Mouse (Mus musculus) skeletal muscle tissue, adult 2 months (tissue): Measurements from ENCODE around the gene Trappc3l.
"Not testable (repeated sequence)": the region's sequence is repeated elsewhere in the genome, so short reads cannot be mapped to it uniquely, and the experiment has no call there.

ENCODE experiments used
- DNase-seq: peaks from one replicate; pipeline ENCODE4 v3.0.0-alpha.2; 2012; ENCODE audit warnings: low read depth, low spot score

Trappc3l gene

DNA sequence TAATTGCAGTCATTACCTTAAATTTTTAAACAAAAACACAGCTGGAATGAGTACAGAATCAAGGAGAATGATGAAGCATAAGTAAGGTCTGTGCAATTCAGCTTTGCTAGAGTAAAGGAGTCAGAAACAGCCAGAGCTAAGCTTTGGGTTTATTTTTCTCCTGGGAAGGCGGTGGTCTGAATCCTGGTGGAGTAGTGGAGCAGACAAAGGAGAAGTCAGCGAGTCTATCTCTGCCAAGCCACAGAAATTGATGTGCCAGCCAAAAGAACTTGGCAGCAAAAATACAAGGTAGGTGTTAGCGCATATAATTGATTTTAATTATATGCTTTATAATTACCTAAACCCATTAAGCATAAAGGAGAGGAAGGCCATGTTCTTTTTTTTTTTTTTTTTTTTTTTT, at the start of gene Trappc3l:
Gene Trappc3l, plus strand, starts transcription at position 197 of the 400 bp plus-strand sequence.
- no peak for DNase-seq

DNA sequence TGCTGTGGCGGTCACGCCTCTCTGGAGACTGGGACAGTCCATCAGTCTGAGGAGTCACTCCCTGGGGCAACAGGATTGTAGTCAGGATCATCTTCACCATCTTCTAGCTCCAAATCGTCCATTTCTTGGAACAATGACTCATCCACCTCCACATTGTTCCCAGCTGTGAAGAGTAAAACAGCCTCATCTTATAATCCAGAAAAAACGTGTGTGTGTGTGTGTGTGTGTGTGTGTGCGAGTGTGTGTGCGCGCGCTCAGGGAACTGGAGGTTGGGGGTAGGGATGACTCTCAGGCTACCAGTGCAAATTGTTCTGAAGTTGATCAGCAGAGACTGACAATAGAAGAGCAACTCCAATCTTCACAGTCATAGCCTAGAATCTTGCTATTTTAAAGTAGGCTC, 40.7 kb upstream of the Trappc3l start:
- not testable (repeated sequence) for DNase-seq

DNA sequence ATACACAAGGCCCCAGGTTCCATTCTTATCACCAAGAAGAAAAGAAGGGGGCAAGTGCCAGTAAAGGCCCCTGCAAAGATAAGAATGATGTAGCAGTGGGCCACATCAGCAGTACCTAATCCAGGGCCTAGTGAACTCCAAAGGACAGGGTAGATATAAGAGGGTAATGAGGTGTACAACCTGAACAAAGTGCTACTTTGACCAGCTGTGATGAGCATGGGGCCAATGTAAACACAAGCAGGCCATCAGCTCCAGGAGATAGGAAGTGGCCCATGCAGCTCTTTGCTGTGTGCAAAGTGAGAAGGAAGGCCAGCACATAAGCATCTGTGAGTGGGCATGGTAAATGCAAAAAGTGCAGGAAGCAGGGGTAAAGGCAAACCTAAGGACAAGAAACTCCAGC, 39.0 kb upstream of the Trappc3l start:
- no peak for DNase-seq

DNA sequence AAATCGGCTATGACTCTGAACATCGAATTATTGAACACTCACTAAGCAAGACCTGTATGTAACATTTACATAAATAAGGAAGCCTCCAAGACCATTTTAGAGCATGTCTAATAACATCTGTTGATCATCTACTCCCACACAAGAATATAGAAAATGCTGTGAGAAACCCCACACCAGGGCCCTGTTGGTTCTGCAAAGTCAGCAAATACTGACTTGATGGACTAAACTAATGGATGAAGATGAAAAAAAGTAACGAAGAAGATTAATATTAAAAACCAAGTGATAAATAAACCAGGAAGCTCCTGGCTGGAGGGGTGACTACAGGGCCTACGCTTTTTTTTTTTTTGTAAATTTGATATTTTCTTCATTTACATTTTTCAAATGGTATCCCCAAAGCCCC, 24.8 kb upstream of the Trappc3l start:
- DNase-seq = no peak

DNA sequence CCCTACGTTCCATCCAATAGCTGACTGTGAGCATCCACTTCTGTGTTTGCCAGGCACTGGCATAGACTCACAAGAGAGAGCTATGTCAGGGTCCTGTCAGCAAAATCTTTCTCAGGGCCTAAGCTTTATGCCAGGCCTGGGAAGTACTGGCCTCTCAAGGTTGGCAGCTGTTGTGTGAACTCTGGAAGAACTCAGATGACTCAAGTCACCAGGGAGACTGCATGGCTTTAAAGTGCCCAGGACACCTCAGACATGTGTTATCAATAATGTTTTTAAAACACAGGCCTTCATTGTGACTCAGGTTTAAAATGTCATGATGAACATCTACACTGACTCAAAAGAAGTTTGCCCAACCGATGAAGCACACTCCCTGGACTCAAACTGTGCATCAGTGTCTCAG, 24.2 kb upstream of the Trappc3l start:
- DNase-seq = no peak

DNA sequence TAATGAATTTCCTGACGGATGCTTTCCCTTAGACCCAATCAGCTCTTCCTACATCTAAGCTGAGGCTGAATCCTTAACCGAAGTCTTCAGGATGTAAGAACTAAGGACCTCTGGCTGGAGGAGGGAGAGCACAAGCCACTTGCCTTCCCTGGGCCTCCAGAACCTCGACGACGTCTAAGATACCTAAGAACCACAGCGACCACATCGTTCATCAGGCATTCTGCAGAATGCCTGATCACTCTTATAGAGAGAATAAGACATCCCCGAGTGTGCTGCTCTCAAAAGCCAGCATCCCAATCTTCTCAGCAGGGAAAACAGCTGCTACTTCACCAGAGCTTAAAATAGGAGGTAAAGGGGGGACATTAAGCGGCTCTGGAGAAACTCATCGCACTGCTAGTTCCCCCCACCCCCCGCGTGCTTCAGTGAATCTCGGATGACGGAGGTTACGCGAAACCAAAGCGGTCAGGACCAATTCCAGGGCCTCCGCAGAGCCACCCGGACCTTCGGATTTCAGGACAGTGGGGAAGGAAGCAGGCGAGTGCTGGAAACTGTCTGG, 18.6 kb upstream of the Trappc3l start:
- DNase-seq = no peak

DNA sequence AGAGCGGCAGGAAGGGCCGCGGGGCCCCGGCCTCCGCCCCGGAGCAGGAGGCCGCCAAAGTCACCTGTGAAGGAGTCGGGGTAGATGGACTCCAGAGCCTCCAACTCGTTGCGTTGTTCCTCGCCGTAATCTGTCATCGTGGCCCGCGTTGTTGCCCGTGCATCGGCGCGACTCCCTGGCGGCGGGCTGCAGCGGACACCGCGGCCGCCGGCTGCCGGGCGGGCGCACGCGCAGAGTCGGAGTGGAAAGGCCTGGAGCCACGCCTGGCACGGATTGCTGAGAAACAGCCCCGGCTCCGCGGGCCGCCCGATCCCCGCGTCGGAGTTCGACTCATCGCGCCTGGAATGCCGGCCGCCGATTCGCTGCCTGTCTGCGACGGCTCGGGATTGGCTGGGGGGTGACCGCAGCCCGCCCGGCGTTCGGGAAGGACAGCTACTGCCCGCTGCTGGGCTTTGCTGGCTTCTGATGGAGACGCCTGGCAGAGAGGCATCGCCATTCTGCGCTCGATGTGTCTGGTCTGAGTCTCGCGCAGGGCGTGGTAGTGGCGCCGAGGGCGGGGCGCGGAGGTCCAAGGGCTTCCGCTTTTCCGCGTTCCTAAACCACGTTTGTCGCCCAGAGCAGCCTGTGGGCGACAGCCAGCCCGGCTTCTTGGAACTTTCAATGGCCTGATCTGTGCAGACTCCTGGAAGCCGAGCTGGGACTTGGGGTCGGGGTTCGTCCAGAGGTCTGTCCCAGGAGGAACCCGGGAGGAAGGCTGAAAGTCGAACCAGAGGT, 17.9 kb upstream of the Trappc3l start, which contains the start of gene Rwdd1:
Gene Rwdd1, minus strand, starts transcription at position 323 of the 774 bp plus-strand sequence.
- DNase-seq = peak; percentile 97

DNA sequence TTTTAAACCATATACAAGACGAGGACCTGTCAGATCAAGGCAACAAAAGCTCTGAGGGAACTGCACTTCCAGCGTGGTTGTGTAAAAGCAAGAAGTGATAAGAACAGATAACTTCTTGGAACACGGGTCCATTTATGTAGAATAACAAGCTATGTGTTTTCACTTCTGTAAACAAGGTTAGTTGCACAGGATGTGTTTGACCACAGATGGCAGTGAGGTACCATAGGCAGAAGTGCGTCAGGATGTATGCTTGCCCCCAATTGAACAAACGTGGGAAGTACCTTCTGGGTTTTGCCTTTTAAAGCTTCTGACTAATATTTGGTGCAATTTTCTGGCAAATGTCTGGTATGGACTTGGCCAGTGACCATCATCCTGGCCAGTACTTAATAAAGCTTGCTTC, 7.1 kb upstream of the Trappc3l start:
- DNase-seq = no peak

DNA sequence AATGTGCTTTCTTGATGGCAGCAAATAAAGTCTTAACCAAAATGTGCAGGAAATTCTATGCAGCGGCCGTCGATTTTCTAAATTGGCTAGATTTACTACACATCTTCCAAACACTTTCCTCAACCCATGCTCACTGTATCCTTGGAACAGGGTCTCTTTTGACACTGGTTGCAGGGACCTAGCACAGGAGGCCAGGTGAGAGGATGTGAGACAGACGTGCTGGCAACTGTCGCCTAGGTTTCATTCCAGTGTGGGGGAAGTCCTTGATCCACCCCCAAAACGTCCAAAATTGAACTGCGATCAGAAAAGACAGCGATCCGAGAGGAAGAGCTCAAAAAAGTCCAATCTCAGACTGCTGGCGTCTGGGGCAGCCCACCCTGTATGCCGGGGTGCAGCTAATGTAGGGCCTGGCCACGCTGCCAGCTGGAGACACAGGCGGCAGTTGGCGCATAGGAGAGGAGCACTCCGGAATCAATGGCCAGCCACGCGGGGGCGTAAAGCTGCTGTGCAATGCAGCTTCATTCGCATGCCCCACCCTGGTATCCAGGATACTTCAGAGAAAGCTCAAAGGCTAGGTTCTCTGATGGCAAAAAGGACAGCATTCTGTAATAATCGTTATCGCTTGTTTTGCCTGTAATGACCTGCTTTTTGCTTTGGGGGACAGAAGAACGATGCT, 3.6 kb upstream of the Trappc3l start:
- peak; percentile 30 for DNase-seq

DNA sequence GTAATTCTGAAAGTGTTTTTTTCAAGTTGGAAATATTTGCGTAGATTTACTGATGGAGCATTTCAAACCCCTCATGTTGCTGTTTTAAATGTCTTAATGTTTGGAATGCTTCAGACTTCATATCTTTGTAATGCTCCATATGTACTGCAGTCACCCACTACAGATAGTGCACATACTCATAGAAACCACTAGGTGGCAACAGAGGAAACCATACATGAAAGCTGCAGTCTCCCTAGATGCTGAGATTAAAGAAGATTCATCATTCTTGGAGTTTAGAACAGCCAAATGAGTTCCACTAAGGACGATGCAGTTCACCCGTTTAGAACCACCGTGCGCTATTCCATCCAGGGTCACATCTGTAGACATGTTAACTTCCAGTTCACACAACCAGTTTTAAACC, 810 bp upstream of the Trappc3l start:
- peak; percentile 37 for DNase-seq

DNA sequence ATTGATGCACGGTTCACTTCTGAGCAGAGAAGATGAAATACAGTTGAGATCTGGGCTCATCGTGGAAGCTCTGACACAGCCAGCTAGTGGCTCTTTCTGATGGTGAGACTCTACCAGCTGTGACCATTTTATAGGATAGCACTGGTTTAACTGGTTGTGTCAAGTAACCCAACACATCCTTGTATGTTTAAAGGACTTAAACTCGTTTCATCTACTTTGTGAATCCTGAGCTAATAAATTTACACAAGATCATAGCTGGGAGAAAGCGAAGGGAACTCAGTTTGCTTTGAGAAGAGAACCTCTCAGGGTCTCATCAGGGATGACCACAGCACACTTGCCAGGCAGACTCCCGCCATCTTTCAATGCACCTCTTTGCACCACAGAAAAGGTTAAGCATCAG, 6.8 kb downstream of the Trappc3l start, which contains the start of gene Calhm4:
Gene Calhm4, minus strand, starts transcription at position 101 of the 400 bp plus-strand sequence.
- DNase-seq = no peak

DNA sequence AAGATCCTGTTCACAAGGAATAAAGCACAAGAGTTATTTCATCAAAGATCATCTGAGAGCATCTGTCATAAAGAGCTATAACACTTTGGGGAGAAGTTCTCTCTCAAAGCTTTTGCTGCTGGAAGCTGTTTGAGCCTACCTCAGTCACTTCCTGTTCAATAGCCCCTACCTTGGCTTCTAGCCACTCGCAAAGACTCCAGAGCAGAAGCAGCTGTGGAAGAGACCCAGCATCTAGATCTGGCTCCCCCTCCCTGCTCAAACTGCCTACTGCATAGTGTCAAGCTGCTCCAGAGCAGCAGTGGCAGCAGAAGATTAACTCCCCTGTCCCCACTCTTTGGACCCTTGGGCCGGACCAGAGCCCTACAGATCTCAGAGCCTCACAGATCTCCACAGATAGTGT, 16.6 kb downstream of the Trappc3l start:
- no peak for DNase-seq

DNA sequence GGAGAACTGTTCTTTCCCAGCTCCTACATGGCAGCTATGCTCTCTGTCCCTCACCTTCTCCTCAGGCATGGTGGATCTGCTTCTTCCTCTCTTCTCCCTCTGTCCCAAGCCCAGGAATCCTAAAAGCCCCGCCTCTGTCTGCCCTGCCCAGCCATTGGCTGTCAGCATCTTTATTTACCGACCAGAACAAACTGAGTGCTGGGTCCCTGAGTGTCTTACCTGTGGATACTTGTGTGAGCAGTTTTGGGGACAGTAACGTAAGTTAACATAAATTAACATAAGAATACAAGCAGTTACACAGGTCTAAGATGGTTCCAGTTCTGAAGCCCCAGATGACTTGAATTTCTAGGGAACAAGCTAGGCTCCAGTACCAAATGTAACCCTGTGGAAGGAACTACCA, 29.2 kb downstream of the Trappc3l start:
- DNase-seq = no peak

DNA sequence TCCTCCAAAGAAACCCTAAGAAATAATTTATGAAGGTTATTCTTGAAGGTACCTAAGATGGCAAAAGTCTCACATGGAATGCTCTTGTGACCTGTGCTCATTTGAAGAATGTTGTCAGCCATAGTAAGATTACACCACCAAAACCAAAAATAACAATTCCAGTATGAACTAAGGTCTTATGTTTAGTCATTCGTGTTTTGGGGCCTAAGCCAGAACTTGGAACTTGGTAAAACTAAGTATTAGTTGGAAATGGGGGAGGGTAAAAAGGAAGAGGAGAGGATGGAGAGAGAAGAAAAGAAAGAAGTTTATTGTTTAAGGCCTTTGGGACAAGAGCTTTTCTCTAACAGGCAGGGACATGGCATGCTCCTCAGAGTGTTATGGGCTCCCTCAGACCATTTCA, 32.2 kb downstream of the Trappc3l start:
- no peak for DNase-seq

DNA sequence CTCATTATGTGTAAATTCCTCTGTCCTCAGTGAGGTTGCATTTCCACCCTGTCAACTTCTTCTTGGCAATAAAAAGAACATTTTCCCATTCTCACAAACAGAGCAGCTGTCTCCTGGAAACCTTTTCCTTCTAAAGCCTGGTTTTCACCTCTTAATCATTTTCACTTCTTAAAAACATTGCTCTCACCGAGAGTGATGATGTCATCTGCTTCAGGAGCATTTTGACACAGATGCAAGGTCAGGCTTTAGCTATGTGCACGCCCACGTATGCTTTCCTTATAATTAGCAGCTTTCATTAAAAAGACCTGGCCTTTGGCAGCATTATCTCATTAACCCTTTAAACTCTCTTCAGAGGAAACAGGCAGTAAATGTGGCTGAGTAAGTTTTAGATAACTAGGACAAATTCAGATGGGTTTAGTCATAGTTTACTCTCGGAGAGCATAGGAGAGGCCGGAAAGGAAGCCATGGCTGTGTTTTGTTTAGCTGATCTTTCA, 33.6 kb downstream of the Trappc3l start:
- DNase-seq = no peak

DNA sequence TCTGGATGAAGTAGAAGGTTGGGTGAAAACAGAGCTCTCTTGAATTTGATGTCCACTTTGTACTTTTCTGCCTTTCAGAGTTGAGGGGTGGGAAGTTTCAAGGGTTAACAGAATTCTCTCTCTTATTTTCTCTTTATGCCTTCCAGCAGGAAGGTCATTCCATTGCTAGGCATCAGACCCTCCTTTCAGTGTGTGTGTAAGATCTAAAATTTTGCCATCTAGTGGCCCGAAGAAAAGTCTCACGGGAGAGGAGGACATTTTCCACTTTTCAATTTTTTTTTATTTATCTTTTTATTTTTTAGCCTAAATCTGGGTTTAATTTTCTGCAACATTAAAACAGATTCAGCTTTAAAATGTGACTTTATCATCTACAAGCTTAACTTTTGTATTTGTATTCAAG, 34.3 kb downstream of the Trappc3l start:
- no peak for DNase-seq

DNA sequence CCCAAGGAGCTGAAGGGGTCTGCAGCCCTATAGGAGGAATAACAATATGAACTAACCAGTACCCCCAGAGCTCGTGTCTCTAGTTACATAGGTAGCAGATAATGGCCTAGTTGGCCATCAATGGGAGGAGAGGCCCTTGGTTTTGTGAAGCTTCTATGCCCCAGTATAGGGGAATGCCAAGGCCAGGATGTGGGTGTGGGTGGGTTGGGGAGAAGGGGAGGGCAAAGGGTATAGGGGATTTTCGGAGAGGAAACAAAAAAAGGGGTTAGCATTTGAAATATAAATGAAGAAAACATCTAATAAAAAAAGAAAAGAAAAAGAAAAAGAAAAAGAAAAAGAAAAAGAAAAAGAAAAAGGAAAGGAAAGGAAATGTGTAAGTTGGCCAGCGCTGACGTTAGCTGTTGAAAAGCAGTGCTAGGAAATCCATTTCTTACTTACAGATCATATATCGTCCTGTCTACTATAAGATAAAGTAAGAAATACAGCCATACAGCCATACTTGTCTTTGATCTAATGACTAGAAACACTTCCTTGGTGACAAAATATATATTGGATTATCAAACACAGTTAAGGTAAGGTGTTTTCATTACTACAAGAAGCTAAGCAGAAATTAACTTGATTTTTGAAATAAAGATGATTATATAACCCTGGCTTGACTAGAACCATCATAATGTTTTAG, 37.3 kb downstream of the Trappc3l start:
- DNase-seq = no peak

DNA sequence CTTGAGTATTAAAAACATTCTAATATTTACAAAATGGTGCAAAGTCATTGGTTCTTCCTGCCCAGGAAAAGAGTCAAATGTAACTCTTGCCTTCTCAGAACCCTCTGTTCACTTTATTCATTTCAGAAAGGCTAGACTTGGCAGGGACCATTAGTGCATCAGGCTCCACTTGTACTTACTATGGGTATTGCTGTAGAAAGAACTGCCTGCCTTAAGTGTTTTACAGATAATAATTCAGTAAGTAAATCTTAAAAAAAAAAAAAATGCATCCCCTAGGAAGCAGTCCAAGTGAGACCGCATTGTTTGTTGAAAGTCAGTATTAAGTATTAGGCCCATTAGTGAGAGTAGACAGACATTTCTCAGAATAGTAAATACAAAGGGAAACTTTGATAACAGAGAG, 49.1 kb downstream of the Trappc3l start:
- DNase-seq = no peak

DNA sequence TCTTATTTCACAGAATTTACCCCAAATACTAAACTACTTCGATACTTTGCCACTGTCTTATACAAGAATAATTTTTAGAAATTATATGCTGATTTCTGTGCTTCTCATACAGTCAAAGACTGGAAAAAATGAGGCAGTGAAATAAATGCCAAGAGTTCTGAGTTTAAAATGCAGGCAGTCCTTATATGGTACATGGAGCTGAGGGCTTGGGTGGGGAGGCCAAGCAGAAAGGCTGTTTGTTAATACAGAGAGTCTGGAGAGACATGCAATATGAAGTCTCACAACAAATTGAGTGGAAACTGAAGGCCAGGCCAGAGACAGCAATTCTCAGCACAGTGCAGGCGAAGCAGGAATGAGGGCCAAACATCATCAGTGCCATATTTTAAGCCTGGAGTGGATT, 51.1 kb downstream of the Trappc3l start:
- no peak for DNase-seq

DNA sequence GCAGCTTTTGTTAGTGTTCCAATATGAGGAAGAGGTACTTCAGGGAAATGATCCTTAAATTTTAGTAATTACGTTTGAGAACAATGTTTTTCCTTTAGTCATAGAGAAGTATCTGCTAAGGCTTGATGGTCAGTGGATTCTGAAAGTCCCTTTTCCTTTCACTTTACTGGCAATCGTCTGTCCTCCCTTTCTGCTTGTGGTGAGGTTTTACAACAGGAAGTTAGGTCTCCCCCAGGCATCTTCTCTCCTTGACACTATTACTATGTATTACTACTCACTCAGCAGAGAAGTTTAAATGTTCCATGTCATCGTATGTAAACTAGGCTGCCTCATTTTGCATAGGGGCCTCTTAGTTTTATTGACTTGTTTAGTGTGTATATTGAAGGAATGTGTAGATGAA, 52.1 kb downstream of the Trappc3l start:
- no peak for DNase-seq

DNA sequence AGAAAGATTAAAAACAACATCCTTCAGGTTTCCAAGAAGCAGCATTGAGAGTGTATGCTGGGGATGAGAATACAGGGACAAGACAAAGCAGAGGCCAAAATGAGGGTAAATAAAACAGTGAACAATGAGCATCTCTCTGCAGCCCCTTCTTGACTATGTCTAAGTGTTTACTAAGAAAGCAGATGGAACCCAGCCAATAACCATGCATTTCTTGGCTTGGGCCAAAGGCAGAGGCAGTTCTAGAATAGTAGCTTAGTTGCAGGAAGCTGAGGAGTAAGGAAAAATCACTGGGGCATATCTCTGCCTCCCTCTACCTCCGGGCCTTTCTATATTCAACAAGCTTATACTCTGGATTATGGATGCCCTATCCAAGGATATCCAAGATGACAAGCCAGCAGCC, 53.1 kb downstream of the Trappc3l start:
- DNase-seq = no peak

DNA sequence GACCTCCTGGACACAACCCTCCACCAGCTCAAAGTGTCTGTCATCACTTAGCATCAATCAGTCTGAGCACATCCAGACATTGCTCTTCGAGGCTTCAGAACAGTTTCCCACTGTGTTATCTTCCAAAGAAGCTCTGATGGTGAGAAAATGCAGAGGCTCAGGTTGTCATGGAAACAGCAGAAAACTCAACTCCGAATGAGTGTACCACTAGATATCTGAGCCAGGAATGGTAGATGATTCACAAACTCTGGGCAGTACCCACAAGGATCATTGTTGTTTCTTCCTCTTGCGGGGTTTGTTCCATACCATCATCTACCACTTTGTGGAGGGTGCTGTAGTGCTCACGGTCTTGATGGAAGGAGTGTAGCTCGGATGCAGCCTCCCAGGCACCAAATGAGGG, 54.5 kb downstream of the Trappc3l start:
- DNase-seq = no peak
